Mouse (Mus musculus) midbrain, embryonic 11.5 days (tissue): Measurements from ENCODE around the gene Gad1. TPM values are rescaled to one million over a fixed set of nuclear protein-coding genes. Genes with fewer than 3 reads are reported as not detected.
A peak's percentile ranks its signal among the peaks of the same experiment; 100 is the strongest.
"Not testable (repeated sequence)": the region's sequence is repeated elsewhere in the genome, so short reads cannot be mapped to it uniquely, and the experiment has no call there.

Experiments
- ATAC-seq: fragments of 200-750 bp; cut with Nextera tagmentation; 2 replicates; pipeline ENCODE4 v1.8.0; 2017; ENCODE audit warnings: moderate TSS enrichment, moderate library complexity; ENCODE audit not compliant: low FRiP score
- DNase-seq: peaks from one replicate; pipeline ENCODE4 v3.0.0; 2015; ENCODE audit warnings: low spot score; ENCODE audit errors: missing footprints
- H3K27ac ChIP-seq: fragments of 300-500 bp; sonication (generic); 2 replicates; pipeline ENCODE4 v1.5.1; 2014; ENCODE audit warnings: low read depth, low read length
- H3K27me3 ChIP-seq: fragments of 300-500 bp; sonication (generic); 2 replicates; pipeline ENCODE4 v1.6.1; 2014; ENCODE audit warnings: mild to moderate bottlenecking, low read length, moderate library complexity, mixed read lengths; ENCODE audit not compliant: control insufficient read depth, insufficient read depth
- H3K36me3 ChIP-seq: fragments of 300-500 bp; sonication (generic); 2 replicates; pipeline ENCODE4 v1.6.1; 2014; ENCODE audit warnings: mild to moderate bottlenecking, low read length, moderate library complexity, mixed read lengths; ENCODE audit not compliant: control insufficient read depth, insufficient read depth
- H3K4me1 ChIP-seq: fragments of 300-500 bp; sonication (generic); 2 replicates; pipeline ENCODE4 v1.6.1; 2014; ENCODE audit warnings: low read length; ENCODE audit not compliant: control insufficient read depth, insufficient read depth
- H3K4me2 ChIP-seq: fragments of 300-500 bp; sonication (generic); 2 replicates; pipeline ENCODE4 v1.6.1; 2014; ENCODE audit warnings: mild to moderate bottlenecking, moderate library complexity
- H3K4me3 ChIP-seq: fragments of 300-500 bp; sonication (generic); 2 replicates; pipeline ENCODE4 v1.5.1; 2014; ENCODE audit warnings: low read depth, low read length
- H3K9ac ChIP-seq: fragments of 300-500 bp; sonication (generic); 2 replicates; pipeline ENCODE4 v1.6.1; 2014; ENCODE audit warnings: low read length
- H3K9me3 ChIP-seq: fragments of 300-500 bp; sonication (generic); 2 replicates; pipeline ENCODE4 v1.6.1; 2016; ENCODE audit warnings: low read length; ENCODE audit not compliant: control insufficient read depth
- WGBS: fragments of 180-500 bp; shearing (Covaris S2); extraction: QIAGEN DNeasy Blood & Tissue Kit; methylation state at CpG from one replicate; pipeline ENCODE4 v1.1.7; 2014; 5-methylcytosine and 5-hydroxymethylcytosine counted together
- polyA plus RNA-seq: library from polyadenylated mRNA; unstranded; fragments of >200 nt; fragmentation: Nextera tagmentation; extraction: Ambion mirVana; gene quantifications from 2 replicates; pipeline ENCODE4 v1.2.1, GENCODE M21; 2014

The Gad1 gene
- 12.8 and 14.5 TPM in 2 replicates for polyA plus RNA-seq

DNA sequence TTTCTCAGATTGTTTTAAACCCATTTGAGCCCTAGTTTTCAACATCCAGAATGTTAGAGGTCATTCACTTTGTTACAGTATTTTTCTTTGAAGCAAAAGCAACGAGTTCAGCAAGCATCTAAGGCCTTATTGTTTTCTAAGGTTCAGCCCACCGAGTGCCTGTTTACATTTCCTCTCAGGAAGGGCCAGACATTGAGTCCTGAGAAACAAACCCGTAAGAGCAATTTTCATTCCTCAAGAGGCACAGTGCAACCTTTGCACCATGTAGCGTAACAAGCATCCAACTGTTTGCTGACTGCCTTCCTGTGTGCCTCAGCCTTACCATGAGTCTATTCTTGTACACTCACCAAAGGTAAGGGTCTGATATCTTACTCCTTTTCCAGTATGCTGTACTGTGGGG is at the start of gene Gad1:
Gad1 (plus strand) TSS at position 301 of the 400 bp plus-strand sequence.
- no peak within 1 kb of the TSS for H3K4me2 ChIP-seq
- no peak within 1 kb of the TSS for H3K9ac ChIP-seq
- no peaks in the 10 kb centered on the region for H3K9me3 ChIP-seq
- no peak within 1 kb of the TSS for H3K4me3 ChIP-seq
- no peaks in the 10 kb centered on the region for H3K27me3 ChIP-seq
- H3K27ac ChIP-seq: no peak within 1 kb of the TSS
- no peaks in the 10 kb centered on the region for H3K4me1 ChIP-seq
- DNase-seq (no peak), ATAC-seq (no peak)
- no peaks in the 10 kb centered on the region for H3K36me3 ChIP-seq
- 59% methylated on average over 4 of the region's 4 CpGs for WGBS

- no peak overlapping the region for H3K9ac ChIP-seq
- 86% methylated on average over 10 of the region's 10 CpGs for WGBS
- H3K4me1 ChIP-seq: peaks cover 15% of the 10 kb centered on the region
- no peak for ATAC-seq
- no peak overlapping the region for H3K4me3 ChIP-seq
- no peak for DNase-seq
- no peak overlapping the region for H3K27ac ChIP-seq
- H3K36me3 ChIP-seq: no peaks in the 10 kb centered on the region
- H3K27me3 ChIP-seq: no peaks in the 10 kb centered on the region
- no peaks in the 10 kb centered on the region for H3K9me3 ChIP-seq
- H3K4me2 ChIP-seq: no peak overlapping the region
Measured at GRCm38 (mm10) chr2:70503436-70503835, 49.4 kb upstream of the Gad1 start.

DNA sequence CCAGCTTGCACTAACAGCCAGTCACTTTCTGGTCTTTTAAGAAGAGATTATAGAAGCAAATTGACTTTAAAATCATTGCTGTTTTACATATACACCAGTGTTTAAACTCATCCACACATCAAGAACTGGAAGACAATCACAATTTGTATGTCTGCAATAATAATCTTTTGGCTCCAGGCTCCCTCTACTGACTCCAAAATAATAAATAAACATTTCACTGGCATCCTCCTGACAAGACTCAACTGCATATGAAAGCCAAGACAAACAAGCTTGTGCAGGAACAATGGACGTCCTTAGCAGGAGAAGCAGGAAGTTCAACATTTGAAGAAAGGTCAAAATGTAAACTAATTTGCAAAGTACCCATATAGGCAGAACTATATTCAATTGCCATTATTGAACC is 47.6 kb upstream of the Gad1 start:
- Histone ChIP-seq H3K4me3 (no peak overlapping the region), H3K9ac (no peak overlapping the region), H3K27me3 (no peaks in the 10 kb centered on the region), H3K9me3 (no peaks in the 10 kb centered on the region), H3K4me2 (no peak overlapping the region), H3K36me3 (no peaks in the 10 kb centered on the region), H3K27ac (no peak overlapping the region), H3K4me1 (peaks cover 18% of the 10 kb centered on the region)
- no peak for DNase-seq
- 33% methylated on average over 1 of the region's 1 CpGs for WGBS
- ATAC-seq: no peak

DNA sequence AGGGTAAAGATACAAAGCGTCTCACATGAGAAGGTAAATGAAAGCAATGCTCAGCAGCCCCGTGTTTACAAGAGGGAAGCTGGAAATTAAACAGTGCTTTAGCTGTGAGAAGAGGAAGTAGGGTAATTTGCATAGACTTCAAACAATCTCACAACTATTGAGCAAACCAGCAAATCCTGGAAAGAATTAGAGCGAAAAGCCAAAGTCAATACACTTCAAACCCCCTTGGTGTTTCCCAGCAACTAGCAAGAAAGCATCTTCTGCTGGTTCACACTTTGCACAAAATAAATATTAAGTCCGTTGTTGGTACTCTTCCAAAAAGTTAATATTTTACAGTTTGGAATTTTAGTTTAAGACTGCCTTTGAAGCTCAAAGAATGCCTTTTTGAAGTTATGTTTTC is 47.0 kb upstream of the Gad1 start:
- Histone ChIP-seq H3K27me3 (no peaks in the 10 kb centered on the region), H3K9me3 (no peaks in the 10 kb centered on the region), H3K27ac (no peak overlapping the region), H3K4me3 (no peak overlapping the region), H3K9ac (no peak overlapping the region), H3K4me2 (no peak overlapping the region), H3K36me3 (no peaks in the 10 kb centered on the region), H3K4me1 (peaks cover 18% of the 10 kb centered on the region)
- ATAC-seq: no peak
- no peak for DNase-seq
- 17% methylated on average over 4 of the region's 4 CpGs for WGBS

GRCm38 (mm10) chr2:70506372-70506771 is 46.5 kb upstream of the Gad1 start:
- Histone ChIP-seq H3K9ac (no peak overlapping the region), H3K4me3 (no peak overlapping the region), H3K27ac (no peak overlapping the region), H3K9me3 (no peaks in the 10 kb centered on the region), H3K27me3 (no peaks in the 10 kb centered on the region), H3K4me2 (no peak overlapping the region), H3K4me1 (peaks cover 18% of the 10 kb centered on the region), H3K36me3 (no peaks in the 10 kb centered on the region)
- no peak for DNase-seq
- WGBS: 63% methylated on average over 2 of the region's 2 CpGs
- no peak for ATAC-seq

DNA sequence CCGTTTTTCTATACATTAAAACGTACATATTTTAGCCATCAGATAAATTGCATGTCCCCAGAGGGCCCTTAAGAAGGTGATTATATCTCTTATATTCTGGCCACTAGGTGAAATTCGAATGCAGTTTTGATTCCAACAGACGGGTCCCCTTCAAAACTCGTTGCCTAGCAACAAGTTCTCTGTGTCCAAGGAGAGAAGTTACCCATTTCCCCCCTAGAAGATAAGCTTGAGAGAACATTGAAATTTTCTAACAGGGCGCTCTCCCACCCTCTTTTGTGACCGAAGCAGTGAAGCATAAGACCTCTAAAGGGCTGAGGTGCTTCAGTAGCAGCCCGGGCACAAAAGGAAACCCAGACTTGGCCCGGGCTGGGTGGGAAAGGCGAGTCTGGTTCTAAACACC is 44.4 kb upstream of the Gad1 start, which contains the start of gene Erich2:
Erich2 (plus strand) TSS at position 324 of the 400 bp plus-strand sequence.
- Histone ChIP-seq H3K36me3 (no peaks in the 10 kb centered on the region), H3K4me3 (peak within 1 kb of the TSS; percentile 43)
- ATAC-seq: no peak; the same call in 1 of the 2 replicates

GRCm38 (mm10) chr2:70509021-70509632 is 43.7 kb upstream of the Gad1 start:
- peak overlapping the region; percentile 43 for H3K4me3 ChIP-seq
- H3K9me3 ChIP-seq: no peaks in the 10 kb centered on the region
- peak overlapping the region; percentile 57 for H3K9ac ChIP-seq
- peak overlapping the region; percentile 71 for H3K4me2 ChIP-seq
- H3K27me3 ChIP-seq: no peaks in the 10 kb centered on the region
- H3K36me3 ChIP-seq: no peaks in the 10 kb centered on the region
- peak overlapping the region; percentile 26; the same call in 1 of the 2 replicates for H3K27ac ChIP-seq
- DNase-seq (peak; percentile 98), ATAC-seq (peak; percentile 96)
- under 1% methylated on average over 54 of the region's 56 CpGs for WGBS
- peaks cover 18% of the 10 kb centered on the region for H3K4me1 ChIP-seq

More for the DNA sequence above, 44.4 kb upstream of the Gad1 start, which contains the start of gene Erich2:
- no peaks in the 10 kb centered on the region for H3K9me3 ChIP-seq
- peak within 1 kb of the TSS; percentile 26; the same call in 1 of the 2 replicates for H3K27ac ChIP-seq
- 8% methylated on average over 10 of the region's 10 CpGs for WGBS
- H3K27me3 ChIP-seq: no peaks in the 10 kb centered on the region
- DNase-seq: no peak
- H3K4me2 ChIP-seq: peak within 1 kb of the TSS; percentile 71
- H3K9ac ChIP-seq: peak within 1 kb of the TSS; percentile 57
- H3K4me1 ChIP-seq: peaks cover 18% of the 10 kb centered on the region

DNA sequence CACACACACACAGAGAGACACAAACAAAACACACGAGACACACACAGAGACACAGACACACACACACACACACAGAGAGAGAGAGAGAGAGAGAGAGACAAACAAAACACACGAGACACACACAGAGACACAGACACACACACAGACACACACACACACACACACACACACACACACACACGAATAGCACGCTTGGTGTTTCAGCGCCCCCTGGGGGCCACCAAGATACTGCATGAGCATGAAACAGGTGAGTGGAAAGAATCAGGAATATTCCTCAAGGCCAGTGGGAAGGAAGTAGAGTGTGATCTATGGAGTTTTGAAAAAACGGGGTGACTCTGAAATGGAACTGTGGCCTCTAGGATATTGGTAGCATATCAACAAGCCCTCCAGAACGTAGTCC is 14.6 kb upstream of the Gad1 start:
- DNase-seq: peak; percentile 89
- not testable (repeated sequence) for H3K4me3 ChIP-seq, H3K27ac ChIP-seq, ATAC-seq, H3K4me1 ChIP-seq, H3K27me3 ChIP-seq, H3K9ac ChIP-seq, H3K36me3 ChIP-seq, H3K4me2 ChIP-seq, H3K9me3 ChIP-seq
- 51% methylated on average over 7 of the region's 7 CpGs for WGBS

- Histone ChIP-seq H3K9ac (no peak overlapping the region), H3K27me3 (no peaks in the 10 kb centered on the region), H3K36me3 (no peaks in the 10 kb centered on the region), H3K4me1 (no peaks in the 10 kb centered on the region), H3K4me3 (no peak overlapping the region), H3K27ac (no peak overlapping the region), H3K4me2 (no peak overlapping the region), H3K9me3 (no peaks in the 10 kb centered on the region)
- WGBS: 70% methylated on average over 6 of the region's 6 CpGs
- ATAC-seq (no peak), DNase-seq (no peak)
Measured at GRCm38 (mm10) chr2:70550671-70551070, 2.2 kb upstream of the Gad1 start.
